Mouse (Mus musculus) left cerebral cortex, postnatal 4 days (tissue): Measurements from ENCODE around the gene Lipk. TPM values are rescaled to one million over a fixed set of nuclear protein-coding genes. Genes with fewer than 3 reads are reported as not detected.

Experiments
- DNase-seq: peaks from one replicate; pipeline ENCODE4 v3.0.0-alpha.2; 2022
- intact Hi-C: fragments of 180-260 bp; cut with DNase I; formaldehyde crosslinking; loops from one replicate; pipeline ENCODE4 v1.15.1; 2025
- total RNA-seq, 2 experiments: library from RNA; stranded (reverse); gene quantifications; 2 replicates each; pipeline ENCODE4 v1.2.3; 2021

Lipk gene
- total RNA-seq: not detected

DNA sequence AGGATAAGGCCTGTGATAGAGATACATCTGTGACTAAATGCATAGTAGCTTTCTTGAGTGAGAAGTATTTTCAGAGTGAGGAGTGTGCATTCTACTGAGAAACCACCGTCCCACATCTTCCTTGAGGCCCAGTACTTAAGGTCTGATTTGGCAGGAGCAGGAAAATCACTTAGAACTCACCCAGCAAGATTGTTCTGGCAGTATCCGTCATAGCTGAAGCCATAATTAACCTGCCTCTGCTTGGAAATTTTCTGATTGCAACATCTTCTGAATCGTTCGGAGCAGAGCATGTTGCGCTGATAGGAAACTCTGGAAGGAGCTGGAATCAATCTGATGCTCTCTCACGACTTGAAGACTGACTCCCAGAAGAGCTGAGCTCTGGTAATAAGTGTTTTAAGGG lies at the start of gene Lipk:
Lipk (plus strand) TSS at position 289 of the 400 bp plus-strand sequence.
- no peak for DNase-seq

DNA sequence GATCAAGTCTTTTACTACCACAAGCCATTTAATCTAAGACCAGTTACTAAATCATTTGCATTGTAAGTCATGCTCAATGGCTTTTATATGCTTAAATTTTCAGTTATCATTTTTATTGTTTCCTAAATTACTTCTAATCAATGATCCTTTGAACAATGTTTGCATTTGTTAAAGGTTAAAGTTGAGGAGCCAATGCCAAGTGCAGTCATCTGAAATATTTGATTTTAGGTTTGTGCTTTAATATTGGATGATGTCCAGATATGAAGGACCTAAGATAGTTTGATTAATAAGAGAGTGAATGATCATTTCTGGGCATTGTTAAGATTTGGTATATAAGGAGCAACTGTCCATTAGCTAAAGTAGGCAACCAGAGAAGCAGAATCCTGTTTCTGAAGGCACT lies 47.2 kb upstream of the Lipk start, which contains the start of gene Lipf:
Lipf (plus strand) TSS at position 301 of the 400 bp plus-strand sequence.
- intact Hi-C loops: no loop called here
- DNase-seq: no peak

More for the DNA sequence above, at the start of gene Lipk:
- intact Hi-C loops: no loop called here

DNA sequence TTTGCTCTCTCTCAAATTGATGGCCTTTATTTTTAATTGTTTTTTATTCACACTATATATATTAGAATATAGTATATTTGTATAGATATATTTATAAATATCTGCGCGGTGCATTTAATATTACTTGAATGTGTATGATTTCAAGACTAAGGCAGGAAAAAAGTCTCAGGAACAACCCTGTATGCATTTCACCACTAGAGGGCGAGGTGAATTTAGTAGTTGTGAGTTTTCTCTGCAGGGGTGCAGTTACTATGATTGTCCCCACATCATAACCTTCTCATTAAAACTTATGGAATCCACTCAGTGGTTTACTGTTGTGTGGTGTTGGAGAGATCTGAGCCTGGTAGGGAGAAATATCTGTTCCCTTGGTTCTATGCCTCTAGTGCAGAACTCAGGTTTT lies 29.1 kb upstream of the Lipk start:
- intact Hi-C loops: no loop called here
- DNase-seq: no peak

DNA sequence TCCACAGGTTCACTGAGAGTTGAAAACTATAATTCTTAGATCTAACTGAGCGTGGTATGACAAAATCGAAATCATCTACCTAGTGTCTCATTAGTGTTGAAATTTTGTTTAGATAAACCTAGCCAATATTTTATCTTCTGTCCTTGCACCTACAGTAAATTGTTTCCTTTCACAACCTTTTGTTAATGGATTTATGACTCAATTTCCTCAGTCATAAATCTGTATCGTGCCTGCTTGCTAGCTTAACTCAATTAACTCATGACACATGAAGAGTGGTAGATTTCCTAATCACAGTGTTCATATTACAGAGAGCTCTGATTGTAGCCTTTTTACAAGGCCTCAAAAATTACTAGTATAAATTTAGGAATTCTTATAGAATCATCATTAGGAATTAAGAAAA lies 25.0 kb upstream of the Lipk start:
- DNase-seq: no peak
- intact Hi-C loops: no loop called here

DNA sequence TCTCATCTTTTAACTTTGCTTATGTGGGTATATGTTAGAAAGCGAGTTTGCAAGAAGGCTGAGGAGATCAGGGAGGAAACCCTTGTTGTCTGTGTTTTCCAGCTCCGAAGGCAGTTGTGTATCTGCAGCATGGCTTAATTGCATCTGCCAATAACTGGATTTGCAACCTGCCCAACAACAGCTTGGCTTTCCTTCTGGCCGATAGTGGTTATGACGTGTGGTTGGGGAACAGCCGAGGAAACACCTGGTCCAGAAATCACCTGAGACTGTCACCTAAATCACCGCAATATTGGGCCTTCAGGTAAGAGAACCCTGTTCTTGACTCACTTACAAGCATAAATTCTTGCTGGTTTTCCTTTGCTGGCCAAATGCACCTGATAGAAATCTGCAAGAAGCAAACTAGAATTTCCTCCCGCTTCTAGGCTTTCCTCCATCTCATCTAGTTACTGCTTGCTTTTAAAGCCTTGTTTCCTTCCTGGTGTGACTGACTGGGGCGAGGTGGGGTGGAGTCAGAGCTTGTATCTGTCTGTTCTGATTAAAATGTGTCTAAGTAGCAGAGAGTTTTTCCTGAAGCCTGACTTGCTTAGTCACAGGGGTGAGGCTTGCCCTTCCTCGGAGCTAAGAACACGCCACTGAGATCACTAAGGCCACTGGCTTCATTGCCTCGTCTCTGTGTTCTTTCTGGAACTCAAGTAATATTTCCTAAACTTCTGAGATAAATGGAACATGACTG lies 13.5 kb downstream of the Lipk start:
- intact Hi-C loops: no loop called here
- DNase-seq: no peak

DNA sequence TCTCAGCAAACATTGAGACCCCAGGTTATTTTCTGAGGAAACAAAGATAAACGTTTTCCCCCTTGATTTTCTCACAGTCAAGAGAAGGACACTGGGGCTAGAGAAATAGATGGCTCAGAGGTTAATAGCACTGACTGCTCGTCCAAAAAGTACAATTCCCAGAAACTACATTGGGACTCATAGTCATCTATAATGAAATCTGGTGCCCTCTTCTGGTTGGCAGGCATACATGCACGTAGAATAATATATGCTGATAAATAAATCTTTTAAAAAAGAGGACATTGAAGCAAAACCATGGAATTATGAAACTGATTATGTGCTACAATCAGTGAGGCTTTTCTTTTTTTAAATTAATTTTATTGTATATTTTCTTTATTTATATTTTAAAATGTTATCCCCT lies 14.7 kb downstream of the Lipk start:
- intact Hi-C loops: no loop called here
- no peak for DNase-seq

DNA sequence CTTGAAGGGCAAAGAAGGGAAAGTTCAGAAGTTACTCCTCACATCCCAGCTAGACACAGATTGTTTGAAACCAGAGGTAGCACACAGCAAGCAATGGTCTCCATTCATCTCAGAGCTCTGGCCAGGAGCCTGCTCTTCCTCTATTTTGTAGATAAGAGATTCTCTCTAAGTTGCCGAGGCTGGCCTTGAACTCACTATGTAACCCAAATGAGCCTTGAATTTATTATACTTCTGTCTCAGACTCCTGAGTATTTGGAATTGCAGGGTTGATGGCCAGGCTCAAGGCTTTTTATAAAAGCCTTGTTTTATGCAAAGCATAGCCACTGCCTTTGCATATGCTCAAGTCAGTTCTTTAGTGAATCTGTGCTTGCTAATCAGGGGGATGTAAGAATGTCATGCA lies 31.6 kb downstream of the Lipk start:
- intact Hi-C loops: no loop called here
- no peak for DNase-seq

DNA sequence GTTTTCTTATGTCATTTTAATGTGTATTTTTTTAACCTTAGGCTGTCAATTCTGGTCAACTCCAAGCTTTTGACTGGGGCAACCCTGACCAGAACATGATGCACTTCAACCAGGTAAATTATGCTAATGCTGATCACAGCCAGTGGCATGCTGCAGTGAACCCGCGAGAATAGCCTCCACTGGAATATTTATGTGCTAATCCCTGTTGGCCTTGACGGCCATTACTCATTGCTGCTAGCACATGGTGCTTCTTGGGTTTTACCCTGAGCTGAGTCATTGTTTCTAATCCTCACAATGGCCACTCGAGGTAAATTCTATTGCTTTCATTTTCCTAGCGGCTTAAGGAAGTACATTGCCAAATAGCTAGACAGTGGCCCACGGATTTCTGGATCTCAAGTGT lies 34.9 kb downstream of the Lipk start:
- no peak for DNase-seq

DNA sequence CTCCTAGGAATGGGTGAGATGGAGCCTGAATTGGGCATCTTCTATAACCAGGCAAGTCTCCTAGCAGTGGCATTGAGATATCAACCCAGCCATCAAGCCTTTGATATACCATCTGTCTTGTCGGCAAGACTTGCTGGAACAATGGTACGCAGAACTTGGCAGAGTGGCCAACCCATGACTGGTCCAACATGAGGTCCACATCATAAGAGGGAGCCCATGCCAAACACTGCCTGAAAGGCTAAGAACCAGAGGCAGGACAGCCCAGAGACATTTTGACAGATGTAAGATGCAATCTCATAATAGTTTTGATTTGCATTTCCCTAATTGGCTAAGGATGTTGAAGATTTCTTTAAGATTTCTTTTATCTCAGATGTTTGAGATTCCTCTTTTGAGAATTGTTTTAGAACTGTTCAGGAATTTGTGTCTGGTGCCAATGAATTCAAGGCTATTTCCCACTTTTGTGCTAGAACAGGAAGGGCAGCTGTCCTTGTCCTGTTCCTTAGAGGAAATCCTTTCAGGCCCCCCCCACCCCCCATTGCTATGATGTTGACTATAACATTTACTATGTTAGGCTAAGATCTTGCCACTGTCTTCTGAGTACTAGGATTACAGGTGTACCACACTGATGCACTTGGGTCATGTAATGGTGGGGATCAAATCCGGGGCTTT lies 41.4 kb downstream of the Lipk start:
- DNase-seq: no peak
- intact Hi-C loops: no loop called here

More for the DNA sequence above, 34.9 kb downstream of the Lipk start:
- intact Hi-C loops: no loop called here

DNA sequence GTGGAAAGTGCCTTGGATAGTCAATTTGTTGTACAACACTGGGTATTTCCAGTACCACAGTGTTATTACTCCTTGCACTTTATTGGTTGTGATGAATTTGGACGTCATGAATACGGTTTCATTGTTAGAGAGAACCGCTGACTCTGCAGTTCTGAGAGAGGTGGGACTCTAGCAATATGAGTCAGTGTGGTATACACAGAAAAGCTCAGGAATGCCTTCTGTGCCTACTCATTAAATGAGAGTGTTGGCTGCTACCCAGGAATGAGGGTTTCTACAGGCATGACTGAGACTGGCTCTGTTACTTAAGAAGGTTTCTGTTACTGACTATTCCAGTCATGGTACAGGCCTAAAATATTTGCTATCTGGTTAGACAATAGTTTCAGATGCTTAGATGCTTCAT lies 43.4 kb downstream of the Lipk start:
- DNase-seq: no peak
- intact Hi-C loops: no loop called here

DNA sequence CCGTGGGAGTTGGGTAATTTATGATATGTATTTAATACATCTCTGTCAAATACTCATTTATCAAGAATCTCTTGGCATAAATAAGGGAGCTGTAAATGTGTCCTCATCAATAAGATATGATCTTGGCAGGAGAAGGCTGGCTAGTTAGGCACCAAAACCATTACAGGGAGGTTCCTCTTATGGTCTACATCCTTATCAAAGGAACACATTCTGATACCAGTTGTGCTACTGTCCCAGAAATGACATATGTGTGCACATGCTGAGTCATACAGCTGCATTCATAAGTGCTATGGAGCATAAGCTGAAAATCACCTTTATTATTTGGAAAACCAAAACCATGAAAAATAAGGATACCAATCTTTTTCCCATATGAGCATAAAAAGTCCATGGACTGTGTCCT lies 55.5 kb downstream of the Lipk start:
- intact Hi-C loops: no loop called here
- no peak for DNase-seq

DNA sequence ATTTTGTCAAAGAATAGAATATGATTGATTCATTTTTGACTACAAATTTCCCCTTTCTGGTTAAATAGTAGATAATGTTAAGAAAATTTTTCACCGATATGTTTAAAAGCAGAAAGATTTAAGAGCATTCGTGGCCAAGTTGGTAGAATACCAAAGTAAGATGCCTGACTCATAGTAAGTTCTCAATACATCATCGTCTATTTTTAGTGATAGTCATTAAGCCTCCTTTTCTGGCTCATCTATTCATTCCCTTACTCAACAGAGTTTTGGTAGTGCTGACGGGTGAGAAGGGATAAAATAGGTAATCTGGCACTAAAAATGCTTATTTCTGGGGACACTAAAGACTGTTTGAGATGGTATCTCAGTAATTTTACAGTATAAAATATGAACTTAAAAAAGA lies 56.0 kb downstream of the Lipk start:
- no peak for DNase-seq

DNA sequence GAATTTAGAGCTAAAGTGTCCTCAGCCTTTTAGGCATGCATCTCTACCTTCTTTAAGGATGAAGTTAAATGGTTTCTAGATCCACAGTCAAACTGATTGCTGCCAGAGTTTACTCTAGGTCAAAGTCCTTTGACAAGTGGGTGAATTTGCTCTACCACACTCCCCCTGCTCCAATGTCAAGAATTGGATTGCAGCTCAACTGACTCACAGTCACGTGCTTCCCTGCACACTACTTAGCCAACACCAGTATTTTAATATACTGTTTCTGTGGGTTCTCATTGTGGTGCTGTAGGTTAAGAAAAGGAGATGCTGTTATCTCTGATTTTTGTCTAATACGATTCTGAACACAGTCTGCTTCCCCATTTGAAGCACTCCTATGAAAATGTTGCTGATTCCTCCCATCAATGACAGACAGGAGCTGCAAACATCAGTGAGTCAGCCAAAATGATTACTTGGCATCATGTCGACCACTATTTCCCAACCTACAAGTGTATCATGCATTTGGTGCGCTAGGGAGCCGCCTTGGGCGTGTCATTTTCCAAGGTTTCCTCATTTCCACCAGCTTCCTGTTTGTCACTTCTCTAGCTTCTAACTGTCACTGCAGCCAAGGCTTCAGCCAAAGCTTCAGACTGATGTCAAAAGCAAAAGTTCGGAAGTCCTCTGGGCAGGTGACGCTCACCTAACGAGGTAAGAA lies 58.8 kb downstream of the Lipk start, which contains the start of gene Lipn:
Lipn (plus strand) TSS at position 580 of the 694 bp plus-strand sequence.
- intact Hi-C loops: no loop called here
- DNase-seq: no peak

More for the DNA sequence above, 56.0 kb downstream of the Lipk start:
- intact Hi-C loops: no loop called here

DNA sequence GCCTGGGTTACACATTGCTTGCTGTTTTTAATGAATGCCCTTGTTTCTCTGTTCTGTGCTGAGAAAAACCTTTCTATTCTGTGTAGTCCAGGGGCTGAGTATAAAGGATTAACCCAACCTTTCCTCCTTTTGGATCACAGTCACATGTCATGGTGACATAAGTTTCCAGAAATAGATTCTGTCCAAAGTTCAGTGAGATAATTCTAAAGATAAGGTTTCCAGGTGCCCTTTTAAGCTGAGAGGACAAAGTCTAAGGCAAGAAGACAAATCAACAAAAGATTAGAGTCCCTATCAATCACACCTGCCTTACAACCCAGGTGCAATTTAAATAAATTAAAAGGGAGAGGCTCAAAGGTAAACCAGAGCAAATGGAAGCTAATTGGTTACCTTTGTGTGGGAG lies 66.1 kb downstream of the Lipk start:
- intact Hi-C loops: no loop called here
- no peak for DNase-seq

DNA sequence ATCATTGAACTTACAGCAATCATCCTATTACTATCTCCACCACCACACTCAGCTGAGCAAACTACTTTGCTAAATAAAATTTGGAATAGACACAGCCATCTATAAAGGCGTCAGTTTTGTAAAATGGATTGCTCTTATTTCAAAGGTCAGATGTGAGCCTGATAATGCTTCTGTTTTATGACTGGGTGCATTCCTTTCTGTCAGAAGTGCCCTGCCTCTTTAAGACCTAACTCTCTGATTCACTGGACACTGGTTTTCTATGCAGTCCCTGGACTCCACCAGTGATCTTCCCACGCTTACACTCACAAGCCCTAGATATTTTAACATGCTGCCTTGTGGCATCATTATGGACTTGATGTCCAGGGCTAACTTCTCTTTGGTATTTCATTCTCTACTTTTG lies 70.0 kb downstream of the Lipk start:
- intact Hi-C loops: no loop called here
- DNase-seq: no peak

DNA sequence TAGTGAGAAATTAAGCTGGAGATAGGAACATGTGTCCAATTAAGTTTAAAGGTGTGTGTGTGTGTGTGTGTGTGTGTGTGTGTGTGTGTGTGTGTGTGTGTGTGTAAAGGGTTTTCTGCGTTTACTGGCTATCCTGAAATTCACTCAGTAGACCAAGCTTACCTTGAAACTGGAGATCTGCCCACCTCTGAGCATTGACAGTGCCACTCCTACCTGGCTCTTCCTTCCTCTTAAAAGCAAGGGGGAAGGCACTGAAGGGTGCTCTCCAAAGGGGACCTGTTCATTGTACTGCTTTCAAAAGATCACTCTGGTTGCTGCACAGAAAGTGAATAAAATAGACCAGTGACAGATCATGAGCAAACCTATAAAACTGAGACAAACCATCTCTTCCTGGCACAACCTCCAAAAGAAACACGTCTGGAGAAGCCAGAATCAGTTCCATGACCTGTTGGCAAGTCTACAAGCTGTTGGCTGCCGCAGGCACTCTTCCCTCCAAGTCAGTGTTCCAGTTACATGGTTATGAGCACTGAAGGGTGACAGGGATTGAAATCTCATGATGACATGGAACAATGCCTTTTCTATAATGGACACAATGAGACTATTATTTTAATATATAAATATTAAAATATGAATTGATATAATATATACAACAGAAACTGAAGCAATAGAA lies 81.1 kb downstream of the Lipk start:
- intact Hi-C loops: no loop called here
- peak; percentile 43 for DNase-seq

DNA sequence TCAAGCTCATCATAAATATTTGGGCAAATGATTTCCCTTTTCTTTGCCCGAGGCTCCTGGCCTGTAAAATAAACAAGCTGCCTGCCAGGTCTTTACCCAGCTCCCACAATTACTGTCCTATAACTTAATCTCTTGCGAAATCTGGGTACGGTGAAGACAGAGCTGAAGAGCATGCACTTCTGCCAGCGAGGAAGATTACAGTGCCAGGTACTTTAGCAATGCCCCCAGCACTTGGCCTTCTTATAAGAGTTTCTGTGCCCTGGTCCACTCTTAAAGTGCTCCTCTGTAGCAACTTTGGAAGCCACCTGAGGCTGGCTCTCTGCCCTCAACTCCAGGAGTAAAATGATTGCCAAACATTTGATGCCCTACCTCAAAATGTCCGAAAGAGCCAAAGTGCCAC lies 87.3 kb downstream of the Lipk start:
- no peak for DNase-seq
- intact Hi-C loops: no loop called here

DNA sequence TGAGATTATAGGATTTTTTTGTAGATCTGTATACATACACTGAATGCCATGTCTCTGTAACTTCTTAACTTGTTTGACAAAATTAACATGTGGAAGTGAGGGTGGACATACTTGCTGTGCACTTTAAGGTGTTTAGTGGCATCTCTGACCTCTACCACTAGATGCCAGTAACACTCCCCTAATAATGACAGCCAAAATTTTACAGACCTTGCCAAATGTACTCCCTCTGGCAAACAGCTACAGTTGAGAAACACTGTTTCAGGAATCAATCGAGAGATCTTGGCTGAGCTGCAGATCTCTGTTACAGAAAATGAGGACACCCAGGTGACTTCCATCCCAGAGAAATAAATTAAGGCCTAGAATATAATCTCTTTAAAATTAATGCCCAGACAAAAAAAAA lies 88.1 kb downstream of the Lipk start:
- intact Hi-C loops: no loop called here
- DNase-seq: no peak
